Mouse (Mus musculus): Measurements from ENCODE around the gene Ttc7b.

- TF ChIP-seq CTCF (IDR thresholded peaks at IDR 0.05) = no peak
- no peak for TF ChIP-seq EP300 (IDR thresholded peaks at IDR 0.05; ENCODE audit: insufficient read depth, low read depth, low read length)
Measured at GRCm38 (mm10) chr12:100535028-100535427, 14.4 kb upstream of the Ttc7b start.

Measured in heart, adult 2 months (tissue).